Mouse (Mus musculus) adrenal gland (tissue): Measurements from ENCODE around the gene Utp20.
"Not testable (repeated sequence)": the region's sequence is repeated elsewhere in the genome, so short reads cannot be mapped to it uniquely, and the experiment has no call there.

Experiments
- intact Hi-C: fragments of 180-260 bp; cut with DNase I; formaldehyde crosslinking; loops from one replicate; pipeline ENCODE4 v1.15.1; 2025

Utp20 gene

GRCm38 (mm10) chr10:88793671-88794070, 32.9 kb downstream of the Utp20 start:
- intact Hi-C loops: no loop called here

DNA sequence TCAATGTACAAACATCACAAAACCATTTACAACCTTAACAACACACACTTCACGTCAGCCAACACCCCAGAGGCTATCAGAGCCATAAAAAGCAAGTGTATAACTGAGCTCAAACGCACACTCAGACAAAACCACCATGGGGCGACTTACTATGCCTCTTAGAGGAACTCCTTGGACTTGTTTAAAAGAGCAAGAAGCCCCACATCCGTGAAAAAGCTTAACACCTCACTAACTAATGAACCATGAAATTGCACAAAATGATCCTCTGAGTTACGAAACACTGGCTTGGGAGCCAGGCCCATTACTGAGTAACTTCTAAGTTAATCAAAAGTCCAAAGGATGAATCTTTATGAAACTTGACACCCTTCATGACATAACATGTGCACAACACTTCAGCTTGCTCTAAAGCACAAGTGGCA, 42.1 kb downstream of the Utp20 start:
- intact Hi-C loops: no loop called here

DNA sequence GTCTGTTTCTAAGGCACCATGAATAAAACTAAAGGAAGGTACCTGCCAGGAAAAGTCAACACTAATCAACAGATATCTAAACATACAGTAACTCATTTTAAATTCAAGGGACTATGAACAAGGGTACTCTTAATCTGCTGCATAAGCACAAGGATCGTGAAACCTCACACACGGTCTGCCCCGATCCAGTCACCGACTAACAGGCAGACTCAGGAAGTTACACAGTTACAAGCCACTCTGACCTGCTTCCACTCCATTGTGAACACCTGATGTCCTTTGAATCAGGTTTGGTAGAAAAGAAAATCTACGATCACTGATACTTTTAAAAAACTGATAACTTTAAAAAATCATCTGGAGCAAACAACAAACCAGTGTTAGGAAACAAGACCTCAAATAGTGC, 42.7 kb downstream of the Utp20 start:
- intact Hi-C loops: no loop called here

- intact Hi-C loops: not testable (repeated sequence)
These were observed 43.5 kb downstream of the Utp20 start for GRCm38 (mm10) chr10:88783135-88783534.

DNA sequence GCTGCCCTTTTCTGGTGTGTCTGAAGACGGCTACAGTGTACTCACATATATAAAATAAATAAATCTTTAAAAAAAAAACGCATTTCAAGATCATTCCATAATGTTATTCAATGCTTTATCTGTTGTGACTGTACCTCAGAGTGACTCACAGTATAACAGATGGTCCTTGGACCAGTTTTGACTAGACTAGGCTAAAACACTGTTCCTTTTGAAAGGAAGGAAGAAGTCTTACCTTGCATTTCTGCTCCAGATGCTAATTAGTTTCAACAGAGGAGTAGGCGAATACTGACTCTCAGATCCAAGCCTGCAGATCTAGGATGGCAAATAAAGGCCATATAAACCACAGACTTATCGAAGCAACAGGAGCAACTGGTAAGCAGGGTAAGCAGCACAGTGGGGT, 45.9 kb downstream of the Utp20 start:
- intact Hi-C loops: no loop called here

GRCm38 (mm10) chr10:88776206-88776605, 50.4 kb downstream of the Utp20 start:
- intact Hi-C loops: no loop called here

- intact Hi-C loops: not testable (repeated sequence)
These were observed 53.6 kb downstream of the Utp20 start for GRCm38 (mm10) chr10:88772965-88773364.

- intact Hi-C loops: no loop called here
These were observed 56.9 kb downstream of the Utp20 start for GRCm38 (mm10) chr10:88769676-88770075.

- intact Hi-C loops: no loop called here
These were observed 57.6 kb downstream of the Utp20 start for GRCm38 (mm10) chr10:88768961-88769360.

GRCm38 (mm10) chr10:88765431-88766142, 61.0 kb downstream of the Utp20 start:
- intact Hi-C loops: no loop called here

DNA sequence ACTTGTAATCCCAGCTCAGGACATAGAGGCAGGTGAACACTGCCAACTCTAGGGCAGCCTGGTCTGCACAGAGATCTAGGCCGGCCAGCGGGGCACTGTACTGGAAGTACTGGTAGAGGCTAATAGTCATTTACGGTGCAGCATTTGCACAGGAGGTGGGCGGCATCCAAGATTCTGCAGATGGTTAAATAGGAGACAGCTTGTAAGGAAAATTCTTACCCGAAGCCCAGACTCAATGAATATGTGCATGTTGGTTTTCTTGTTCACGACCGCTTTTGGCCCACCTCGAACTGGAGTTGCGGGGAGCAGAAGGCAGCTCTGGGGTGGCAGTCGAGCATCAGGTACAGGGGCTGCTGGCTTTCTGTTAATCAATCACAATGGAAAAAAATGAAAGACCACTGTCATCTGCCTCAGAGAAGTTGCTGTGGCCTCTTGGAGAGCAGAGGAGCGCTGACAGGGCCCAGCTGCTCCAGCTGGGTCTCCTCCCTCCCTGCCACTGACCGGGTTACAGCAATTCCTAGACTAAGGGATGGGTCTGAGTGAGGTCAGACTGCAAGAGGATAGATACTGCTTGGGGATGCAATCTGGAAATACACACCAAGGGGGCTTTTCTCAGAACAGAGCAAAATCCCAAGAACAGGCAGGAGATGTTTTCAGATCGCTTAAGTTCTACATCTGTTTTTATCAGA, 64.9 kb downstream of the Utp20 start:
- intact Hi-C loops: no loop called here

DNA sequence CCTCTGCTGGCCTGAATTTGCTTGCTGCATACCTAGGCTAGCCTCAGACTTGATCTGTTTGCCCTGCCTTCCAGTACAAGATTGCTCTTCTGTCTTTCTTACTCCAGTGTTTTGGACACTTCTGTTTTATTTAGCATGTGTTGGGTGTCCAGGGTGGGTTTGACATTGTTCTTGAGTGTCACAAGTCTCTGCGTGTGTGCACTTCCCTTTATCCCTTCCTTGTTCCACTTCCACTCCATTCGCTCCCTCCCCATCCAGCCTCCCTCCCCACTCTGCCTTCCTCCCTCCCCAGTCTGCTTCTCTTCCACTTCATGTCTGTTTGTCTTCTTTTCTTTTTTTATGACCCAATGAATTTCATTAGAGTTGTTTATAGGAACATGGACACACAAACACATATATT, 85.2 kb downstream of the Utp20 start:
- intact Hi-C loops: no loop called here

DNA sequence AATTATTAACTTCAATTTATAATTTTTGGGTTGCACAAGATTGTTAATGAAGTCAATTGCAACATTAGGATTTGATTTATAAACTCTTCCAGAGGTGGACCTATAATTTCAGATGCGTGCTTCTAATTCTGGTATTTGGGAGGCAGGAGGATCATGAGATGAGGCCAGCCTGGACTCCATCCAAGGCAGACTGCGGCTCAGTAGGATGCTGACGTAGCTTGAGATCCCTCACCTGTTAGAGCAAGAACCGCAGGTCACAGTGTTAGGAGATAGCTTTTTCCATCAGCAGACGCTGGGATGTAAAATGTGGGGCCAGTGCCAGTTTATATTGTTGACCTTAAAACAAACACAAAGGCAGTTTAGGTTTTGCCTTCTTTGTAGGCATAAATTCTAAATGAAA, 85.8 kb downstream of the Utp20 start:
- intact Hi-C loops: no loop called here

DNA sequence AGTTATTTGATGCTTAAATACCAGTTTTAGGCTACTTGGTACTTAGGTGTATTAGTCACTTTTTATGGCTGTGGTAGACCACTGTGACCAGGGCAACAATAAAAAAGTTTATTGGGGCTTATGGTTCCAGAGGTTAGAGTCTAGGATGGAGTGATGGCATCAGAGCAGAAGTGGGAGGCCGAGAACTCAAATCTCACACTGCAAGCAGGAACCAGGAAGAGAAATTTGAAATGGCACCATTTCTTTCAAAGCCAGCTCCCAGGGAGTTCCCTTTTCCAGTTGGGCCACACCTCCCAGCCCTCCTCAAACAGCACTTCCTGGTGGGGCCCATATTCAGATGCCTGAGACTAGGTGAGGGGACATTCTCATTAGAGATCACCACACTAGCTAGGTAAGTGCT, 86.8 kb downstream of the Utp20 start:
- intact Hi-C loops: no loop called here

DNA sequence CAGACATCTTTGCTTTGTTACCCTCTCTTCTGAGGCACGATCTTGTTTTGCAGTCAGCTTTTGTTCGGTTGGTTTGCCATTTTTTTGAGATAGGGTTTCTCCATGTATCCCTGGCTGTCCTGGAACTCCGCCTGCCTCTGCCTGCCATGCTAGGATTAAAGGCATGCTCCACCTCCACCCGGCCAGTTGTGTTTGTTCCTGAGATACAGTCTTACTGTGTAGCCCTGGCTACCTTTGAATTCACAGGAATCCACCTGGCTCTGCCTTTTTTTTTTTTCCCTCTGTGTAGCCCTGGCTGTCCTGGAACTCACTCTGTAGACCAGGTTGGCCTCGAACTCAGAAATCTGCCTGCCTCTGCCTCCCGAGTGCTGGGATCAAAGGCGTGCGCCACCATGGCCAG, 87.5 kb downstream of the Utp20 start:
- intact Hi-C loops: not testable (repeated sequence)

DNA sequence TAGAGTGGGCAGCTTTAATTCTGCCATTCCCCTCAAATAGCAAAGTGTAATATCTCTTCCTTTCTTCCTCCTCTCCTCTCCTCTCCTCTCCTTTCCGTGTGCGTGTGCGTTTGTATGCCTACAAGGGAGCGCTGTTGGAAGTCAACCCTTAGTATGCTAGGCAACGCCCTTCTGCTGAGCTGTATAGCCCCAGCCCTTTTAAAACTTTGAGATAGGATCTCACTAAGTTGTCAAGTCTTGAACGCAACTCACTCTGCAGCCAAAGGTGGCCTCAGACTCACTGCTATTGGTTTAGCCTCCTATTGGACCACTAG, 94.3 kb downstream of the Utp20 start:
- intact Hi-C loops: no loop called here

- intact Hi-C loops: no loop called here
These were observed 94.9 kb downstream of the Utp20 start for GRCm38 (mm10) chr10:88731496-88732308.

GRCm38 (mm10) chr10:88730571-88731495, 95.8 kb downstream of the Utp20 start, which contains the start of gene Arl1:
Arl1 (plus strand) TSS chr10:88730858.
- intact Hi-C loops: no loop called here

DNA sequence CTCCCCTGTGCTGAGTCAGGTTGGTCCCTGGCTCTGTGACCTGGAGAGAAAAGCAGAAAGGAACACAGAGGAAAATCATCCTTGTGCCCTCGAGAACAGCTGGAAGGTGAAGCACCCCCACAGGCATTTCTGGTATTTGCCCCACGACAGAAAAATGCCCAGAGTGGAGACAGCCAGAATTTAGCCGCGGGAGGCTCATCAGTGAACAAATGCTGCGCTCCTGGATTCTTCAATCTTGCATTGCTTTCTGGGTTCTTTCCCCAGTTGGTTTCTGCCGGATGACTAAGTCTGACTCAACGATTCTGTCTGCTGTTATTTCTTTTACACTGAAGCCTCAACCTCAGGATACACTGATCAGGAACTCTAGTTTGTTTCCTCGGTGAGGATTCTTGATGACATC, 98.4 kb downstream of the Utp20 start:
- intact Hi-C loops: loop anchor here (5.0 to 10.0 kb wide), 2 partner anchors 173 to 351 kb away; partner anchors contain the start of genes Dram1 and Gnptab

- intact Hi-C loops: loop anchor here (5.0 to 10.0 kb wide), 2 partner anchors 172 to 350 kb away; partner anchors contain the start of genes Dram1 and Gnptab
These were observed 99.5 kb downstream of the Utp20 start for GRCm38 (mm10) chr10:88727128-88727527.

- intact Hi-C loops: loop anchor here (5.0 to 10.0 kb wide), 2 partner anchors 171 to 348 kb away; partner anchors contain the start of genes Dram1 and Gnptab
These were observed 101.3 kb downstream of the Utp20 start for GRCm38 (mm10) chr10:88725343-88725742.
